ENCODE assay signal across 9 mouse cellular contexts in the genomic region with DNA sequence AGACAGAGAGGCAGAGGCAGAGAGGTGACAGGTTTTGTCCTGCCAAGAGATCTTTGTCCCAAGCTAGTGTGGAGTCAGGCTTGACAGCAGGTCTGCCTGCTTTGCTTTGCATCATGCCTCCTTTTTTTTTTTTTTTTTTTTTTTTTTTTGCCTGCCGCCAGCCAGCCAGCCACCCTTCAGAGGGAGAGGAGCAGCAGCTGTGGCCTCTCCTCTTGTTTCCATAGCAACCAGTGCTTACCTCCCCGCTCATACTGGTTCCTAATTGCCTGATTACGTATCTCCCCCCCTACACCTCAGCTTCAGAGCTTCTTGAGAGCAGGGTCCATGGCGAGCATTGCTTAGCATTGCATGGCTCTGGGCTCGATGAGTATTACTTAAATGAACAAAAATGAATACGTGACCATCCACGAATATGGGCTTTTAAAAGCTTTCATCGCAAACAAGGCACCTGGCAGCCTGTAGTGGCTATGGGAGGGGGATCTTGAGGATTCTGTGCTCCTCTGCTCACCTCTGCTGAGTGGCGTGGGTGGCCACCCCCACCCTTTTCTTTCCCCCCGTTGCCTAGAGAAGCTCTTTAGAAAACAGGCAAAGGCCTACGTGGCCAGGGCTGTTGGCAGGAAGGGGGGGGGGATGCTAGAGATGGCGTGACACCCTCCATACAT. TPM values are rescaled to one million over a fixed set of nuclear protein-coding genes. Genes with fewer than 3 reads are reported as not detected.
DNase-seq lines count a peak whose midpoint lies in the region; ATAC-seq and TF ChIP-seq lines count a peak whose summit lies in the region.
"Had no signal": no experiment of that assay in that cellular context is flagged by ENCODE, and none has a peak within 500 bp of the region (broad histone marks: within the 10 kb centered on the region; RNA-seq: fewer than 3 reads in every experiment).

No protein-coding gene starts in this region.

- DNase-seq in CH12.LX (ENCODE audit: extremely low read depth) = no peak
- DNase-seq in forebrain, embryonic 10.5 days (ENCODE audit: extremely low spot score, low spot score) = no peak
- DNase-seq in mesoderm, embryonic 11.5 days (ENCODE audit: low read depth, low spot score) = peak; percentile 36
- no peak for DNase-seq in gastrocnemius, postnatal 14 days
- no peak for DNase-seq in cerebellum, adult 9-11 months
- no peak for DNase-seq in T-cell, adult 2 months (ENCODE audit: low spot score)
- DNase-seq: gastrocnemius, postnatal 25 days had no signal

- TF ChIP-seq POLR2A in CH12.LX (IDR thresholded peaks at IDR 0.05; ENCODE audit: low read depth, low read length) = no peak

- no peak for TF ChIP-seq RAD21 in CH12.LX (IDR thresholded peaks at IDR 0.05; ENCODE audit: low read depth, low read length)

- intact Hi-C loops in gastrocnemius, postnatal 14 days (cut with DNase I; ENCODE audit: low total_unique reads) = no loop called here

- H3K4me1 ChIP-seq in intestine, embryonic 15.5 days (replicated peaks) = no peaks in the 10 kb centered on the region
- no peaks in the 10 kb centered on the region for H3K4me1 ChIP-seq in intestine, embryonic 16.5 days (ENCODE audit: control insufficient read depth, insufficient read depth, low read length)
- no peaks in the 10 kb centered on the region for H3K4me1 ChIP-seq in CH12.LX (ENCODE audit: control insufficient read depth in 1 of 2, insufficient read depth in 2 of 2)
- peaks cover 37% of the 10 kb centered on the region for H3K4me1 ChIP-seq in forebrain, embryonic 10.5 days

- dilution Hi-C loops in CH12.LX (cut with MboI; ENCODE audit: extremely low pct_ligation_motif_present, extremely low pct_unique_long_range_greater_than_20kb, low sequenced_read_pairs) = no loop called here

- in situ Hi-C loops in CH12.LX (cut with MboI; ENCODE audit: low pct_ligation_motif_present, low pct_unique_long_range_greater_than_20kb, low sequenced_read_pairs) = no loop called here

- H3K36me3 ChIP-seq in intestine, embryonic 15.5 days = no peaks in the 10 kb centered on the region
- no peaks in the 10 kb centered on the region for H3K36me3 ChIP-seq in intestine, embryonic 16.5 days (ENCODE audit: control insufficient read depth, insufficient read depth, low read length)
- no peaks in the 10 kb centered on the region for H3K36me3 ChIP-seq in CH12.LX (replicated peaks in 1 of 2; ENCODE audit: control insufficient read depth in 1 of 2, insufficient read depth in 1 of 2, low read length in 1 of 2)
- H3K36me3 ChIP-seq in forebrain, embryonic 10.5 days (replicated peaks) = no peaks in the 10 kb centered on the region

- no peak for TF ChIP-seq CTCF in CH12.LX (conservative IDR thresholded peaks at IDR 0.05 in 1 of 2, IDR thresholded peaks at IDR 0.05 in 1 of 2; ENCODE audit: low read depth in 2 of 2, low read length in 2 of 2)

- no peak overlapping the region for H3K4me2 ChIP-seq in intestine, embryonic 15.5 days (replicated peaks)
- no peak overlapping the region for H3K4me2 ChIP-seq in intestine, embryonic 16.5 days (ENCODE audit: low read depth, low read length)
- no peak overlapping the region for H3K4me2 ChIP-seq in CH12.LX (ENCODE audit: insufficient read depth, low read depth, poor library complexity, severe bottlenecking)

- H3K27ac ChIP-seq in intestine, embryonic 15.5 days = no peak overlapping the region
- H3K27ac ChIP-seq in intestine, embryonic 16.5 days (ENCODE audit: low read length) = no peak overlapping the region
- H3K27ac ChIP-seq in CH12.LX (ENCODE audit: insufficient read depth, low read depth) = no peak overlapping the region
- peak overlapping the region; percentile 73 for H3K27ac ChIP-seq in forebrain, embryonic 10.5 days

- no peaks in the 10 kb centered on the region for H3K9me3 ChIP-seq in intestine, embryonic 15.5 days
- no peaks in the 10 kb centered on the region for H3K9me3 ChIP-seq in intestine, embryonic 16.5 days (ENCODE audit: control insufficient read depth, low read length)
- no peaks in the 10 kb centered on the region for H3K9me3 ChIP-seq in CH12.LX (replicated peaks; ENCODE audit: low read length)
- H3K9me3 ChIP-seq in forebrain, embryonic 10.5 days = no peaks in the 10 kb centered on the region

- no peaks in the 10 kb centered on the region for H3K79me2 ChIP-seq in CH12.LX (replicated peaks; ENCODE audit: control insufficient read depth, extremely low read depth, insufficient read depth, poor library complexity, severe bottlenecking)

- ATAC-seq in intestine, embryonic 15.5 days = peak; percentile 43; the same call in 1 of the 2 replicates
- ATAC-seq in intestine, embryonic 16.5 days = no peak

- H3K9ac ChIP-seq in intestine, embryonic 15.5 days = no peak overlapping the region
- H3K9ac ChIP-seq in intestine, embryonic 16.5 days (ENCODE audit: low read depth, low read length) = no peak overlapping the region
- no peak overlapping the region for H3K9ac ChIP-seq in CH12.LX (ENCODE audit: insufficient read depth, low read depth)

- TF ChIP-seq EP300 in CH12.LX (IDR thresholded peaks at IDR 0.05; ENCODE audit: low read length) = no peak

- no peak overlapping the region for H3K4me3 ChIP-seq in intestine, embryonic 15.5 days (replicated peaks)
- no peak overlapping the region for H3K4me3 ChIP-seq in intestine, embryonic 16.5 days (ENCODE audit: low read length)
- no peak overlapping the region for H3K4me3 ChIP-seq in CH12.LX (replicated peaks in 1 of 3; ENCODE audit: low read depth in 2 of 3, low read length in 2 of 3, poor library complexity in 1 of 3)
- H3K4me3 ChIP-seq in forebrain, embryonic 10.5 days = peak overlapping the region; percentile 14; the same call in 1 of the 2 replicates

- no peaks in the 10 kb centered on the region; the same call in 1 of the 2 replicates for H3K27me3 ChIP-seq in intestine, embryonic 15.5 days (replicated peaks)
- H3K27me3 ChIP-seq in intestine, embryonic 16.5 days (replicated peaks; ENCODE audit: control insufficient read depth, insufficient read depth, low read length) = 0 out of 2 replicates have a peak, but pooled peaks cover 13% of the 10 kb centered on the region
- H3K27me3 ChIP-seq in CH12.LX (replicated peaks) = no peaks in the 10 kb centered on the region
- peaks cover 100% of the 10 kb centered on the region for H3K27me3 ChIP-seq in forebrain, embryonic 10.5 days (ENCODE audit: poor library complexity, severe bottlenecking)

- WGBS in intestine, embryonic 15.5 days = 40% methylated on average over 11 of the region's 12 CpGs
- WGBS in intestine, embryonic 16.5 days = 48% methylated on average over 11 of the region's 12 CpGs
- 45% methylated on average over 11 of the region's 12 CpGs for WGBS in forebrain, embryonic 10.5 days

TF ChIP-seq in CH12.LX, 34 proteins besides CTCF, POLR2A, EP300 and RAD21:
- TF ChIP-seq USF1 (IDR thresholded peaks at IDR 0.05; ENCODE audit: low read depth, low read length) = no peak
- TF ChIP-seq PAX5 (IDR thresholded peaks at IDR 0.05; ENCODE audit: low read length) = no peak
- TF ChIP-seq MAZ (IDR thresholded peaks at IDR 0.05; ENCODE audit: low read depth, low read length) = no peak
- peak; percentile 54; the same call in 1 of the 2 replicates for TF ChIP-seq ZNF384 (IDR thresholded peaks at IDR 0.05; ENCODE audit: low read depth, low read length)
- no peak for TF ChIP-seq JUND (conservative IDR thresholded peaks at IDR 0.05; ENCODE audit: low read depth, low read length)
TF ChIP-seq in CH12.LX: peak in this region for 1.

RNA-seq across cellular contexts. Expression of a gene that starts 10.7 kb away (rescaled TPM):
- polyA plus RNA-seq in intestine, embryonic 15.5 days (2015; fragmentation: Nextera tagmentation; extraction: Ambion mirVana) = 152 and 158 TPM in 2 replicates
- polyA plus RNA-seq in intestine, embryonic 16.5 days (2015; fragmentation: Nextera tagmentation; extraction: Ambion mirVana) = 146 and 162 TPM in 2 replicates
- 38.3 and 44.1 TPM in 2 replicates for total RNA-seq in CH12.LX (2012; rRNA removed)
- 51.2 and 52.3 TPM in 2 replicates for total RNA-seq in CH12.LX (2014; rRNA removed)
- polyA plus RNA-seq in CH12.LX (2012; ENCODE audit: insufficient read length, low read depth) = 45.6 and 49.7 TPM in 2 replicates
- 209 and 217 TPM in 2 replicates for polyA plus RNA-seq in forebrain, embryonic 10.5 days (2016; fragmentation: Nextera tagmentation; extraction: Ambion mirVana)
- total RNA-seq in gastrocnemius, postnatal 14 days (2021) = 10 to 100 TPM; 17.1 to 23.0 TPM
